Mouse (Mus musculus) cortical plate, adult 2 months (tissue): ENCODE data around the gene Ncs1.

Experiments used
- CTCF ChIP-seq: fragments of 200-500 bp; IDR thresholded peaks from 2 replicates; pipeline ENCODE4 v1.5.1; 2011; ENCODE audit warnings: mild to moderate bottlenecking, control low read depth, low read length; ENCODE audit not compliant: insufficient read depth; ENCODE audit errors: extremely low read depth
- POLR2A ChIP-seq: fragments of 200-500 bp; IDR thresholded peaks from 2 replicates; pipeline ENCODE4 v1.6.1; 2011; ENCODE audit warnings: mild to moderate bottlenecking, low read length, control low read depth; ENCODE audit not compliant: insufficient read depth; ENCODE audit errors: extremely low read depth

- TF ChIP-seq CTCF, result no peak
- no peak for TF ChIP-seq POLR2A
Measured at GRCm38 (mm10) chr2:31245051-31245450, 572 bp upstream of the Ncs1 start.
